Mouse (Mus musculus) spleen, adult 12 weeks (tissue): ENCODE data around the gene Kcnb1.
"Not testable (repeated sequence)": the region's sequence is repeated elsewhere in the genome, so short reads cannot be mapped to it uniquely, and the experiment has no call there.

Source experiments
- DNase-seq: peaks from one replicate; pipeline ENCODE4 v3.0.0; 2022; ENCODE audit warnings: low spot score

Gene Kcnb1

DNA sequence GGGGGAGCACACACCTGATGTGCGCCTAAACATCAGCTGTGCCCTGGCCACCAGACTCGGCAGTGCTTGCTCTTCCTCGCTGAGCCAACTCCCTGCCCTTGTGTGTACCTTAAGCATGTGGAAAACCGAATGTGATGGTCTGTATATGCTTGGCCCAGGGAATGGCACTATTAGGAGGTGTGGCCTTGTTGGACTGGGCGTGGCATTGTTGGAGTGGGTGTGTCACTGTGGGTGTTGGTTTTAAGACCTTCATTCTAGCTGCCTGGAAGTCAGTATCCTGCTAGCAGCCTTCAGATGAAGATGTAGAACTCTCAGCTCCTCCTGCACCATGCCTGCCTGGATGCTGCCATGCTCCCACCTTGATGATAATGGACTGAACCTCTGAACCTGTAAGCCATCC, 14.7 kb upstream of the Kcnb1 start:
- DNase-seq: not testable (repeated sequence)

DNA sequence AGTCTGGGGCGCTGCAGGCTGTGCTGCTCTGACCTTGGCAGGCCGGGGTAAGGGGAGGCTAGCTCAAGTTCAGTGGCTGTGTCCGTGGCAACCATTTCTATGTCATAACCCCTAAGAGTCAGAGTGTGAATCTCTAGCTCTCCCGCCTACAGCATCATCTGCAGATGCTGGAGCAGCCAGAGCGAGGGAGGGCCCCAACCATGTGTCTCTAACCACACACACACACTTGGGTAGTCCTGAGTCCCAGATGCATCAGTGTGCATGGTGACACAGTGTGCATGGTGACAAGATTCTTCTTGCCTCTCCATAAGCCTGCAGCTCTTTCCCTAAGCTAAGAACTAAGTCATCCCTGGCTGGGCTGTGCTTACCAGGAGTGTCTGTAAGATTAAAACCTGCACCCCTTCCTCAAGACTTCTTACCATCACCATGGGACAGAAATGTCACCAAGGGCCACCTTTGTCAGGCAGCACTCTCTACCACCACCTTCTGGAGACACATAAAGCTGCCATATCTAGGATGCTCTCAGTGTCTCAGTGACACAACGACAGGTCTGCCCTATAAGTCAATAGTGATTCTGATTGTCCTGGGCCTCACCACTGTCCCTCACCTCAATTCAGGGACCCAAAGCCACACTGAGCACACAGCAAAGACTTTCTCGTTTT, 13.7 kb upstream of the Kcnb1 start:
- DNase-seq: no peak

DNA sequence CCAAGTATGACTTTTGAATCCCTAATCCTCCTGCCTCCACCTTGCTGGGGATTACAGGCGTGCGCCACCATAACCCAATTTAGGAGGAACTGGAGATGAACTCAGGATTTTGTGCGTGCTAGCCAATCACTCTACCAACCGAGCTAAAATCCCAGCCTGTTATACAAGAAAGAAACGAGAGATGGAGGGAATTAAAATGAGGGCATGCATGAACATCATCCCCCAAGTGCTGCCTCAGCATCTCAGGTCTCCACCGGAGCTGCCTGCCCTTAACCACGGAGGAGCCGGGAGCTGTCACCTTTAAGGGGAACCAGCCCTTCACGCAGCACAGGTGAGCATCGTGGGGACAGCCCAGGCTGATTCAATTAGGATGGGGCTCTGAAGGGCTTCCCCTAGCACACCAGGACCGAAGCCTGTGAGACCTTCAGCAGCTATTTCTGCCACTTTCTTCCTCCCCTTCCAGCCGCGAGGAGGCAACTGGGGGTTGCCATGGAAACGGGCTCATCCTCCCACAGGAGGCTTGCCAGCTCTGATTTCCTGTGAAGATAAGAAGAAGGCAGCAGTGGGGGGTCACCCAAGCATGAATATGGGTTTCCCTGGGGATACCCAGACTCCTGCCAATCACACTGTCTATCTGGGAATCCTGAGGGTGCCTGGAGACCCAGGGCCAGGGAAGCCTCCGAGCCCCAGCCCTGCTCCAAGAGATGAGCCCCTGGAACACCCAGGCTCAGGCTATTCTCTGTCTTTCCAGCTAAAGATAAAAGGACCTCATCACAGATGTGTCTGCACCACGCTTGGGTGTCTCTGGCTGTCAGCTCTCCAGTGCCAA, 11.7 kb upstream of the Kcnb1 start:
- DNase-seq: no peak

DNA sequence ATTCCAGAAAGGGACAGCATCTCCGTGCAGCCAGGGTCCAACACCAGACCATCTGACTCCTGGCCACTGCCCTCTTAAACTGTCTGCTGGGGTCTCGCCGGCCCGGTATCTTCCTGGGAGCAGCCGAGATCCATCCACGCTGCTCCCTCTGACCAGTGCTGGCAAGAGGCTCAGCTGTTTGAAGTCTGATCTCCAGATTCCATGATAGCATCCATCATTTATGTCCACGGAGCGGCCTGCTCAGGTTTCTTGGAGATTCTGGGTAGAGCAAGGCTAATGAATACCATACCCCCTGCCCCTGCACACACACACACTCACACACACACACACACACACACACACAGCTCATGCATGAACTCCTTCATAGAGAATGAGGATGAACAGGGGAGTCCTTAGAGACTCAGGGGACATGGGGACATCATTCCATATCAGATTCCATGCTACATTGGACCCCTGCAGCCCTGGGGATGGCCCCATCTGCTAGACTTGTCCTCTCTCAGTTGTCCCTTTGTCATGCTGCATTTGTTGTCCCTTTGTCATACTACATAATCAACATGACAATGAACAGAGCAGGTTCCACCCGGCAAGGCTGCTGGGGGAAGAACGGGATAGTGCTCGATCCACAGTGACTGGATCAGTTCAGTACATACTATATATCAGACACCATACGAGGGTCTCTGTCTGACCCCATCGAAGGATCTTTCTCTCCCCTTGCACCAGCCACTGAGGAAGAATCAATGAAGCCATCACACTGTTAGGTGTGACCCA, 8.9 kb upstream of the Kcnb1 start:
- no peak for DNase-seq

DNA sequence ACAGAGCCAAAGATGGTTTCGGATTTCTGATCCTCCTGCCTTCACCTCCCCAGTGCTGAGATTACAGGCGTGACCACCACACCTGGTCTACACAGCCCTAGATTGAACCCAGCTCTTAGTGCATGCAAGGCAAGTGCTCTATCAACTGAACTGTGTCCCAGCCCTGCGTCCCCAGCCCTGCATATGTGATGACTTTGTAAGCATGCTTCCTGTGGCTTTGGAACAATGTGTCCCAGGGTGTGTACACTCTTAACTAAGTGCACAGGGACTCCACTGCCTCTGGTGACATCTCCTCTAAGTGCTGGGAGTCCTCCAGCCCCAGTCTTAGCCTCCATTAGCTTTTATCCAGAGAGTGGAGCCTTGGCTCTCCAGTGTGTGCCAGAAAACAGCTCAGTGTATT, 3.4 kb upstream of the Kcnb1 start:
- no peak for DNase-seq

DNA sequence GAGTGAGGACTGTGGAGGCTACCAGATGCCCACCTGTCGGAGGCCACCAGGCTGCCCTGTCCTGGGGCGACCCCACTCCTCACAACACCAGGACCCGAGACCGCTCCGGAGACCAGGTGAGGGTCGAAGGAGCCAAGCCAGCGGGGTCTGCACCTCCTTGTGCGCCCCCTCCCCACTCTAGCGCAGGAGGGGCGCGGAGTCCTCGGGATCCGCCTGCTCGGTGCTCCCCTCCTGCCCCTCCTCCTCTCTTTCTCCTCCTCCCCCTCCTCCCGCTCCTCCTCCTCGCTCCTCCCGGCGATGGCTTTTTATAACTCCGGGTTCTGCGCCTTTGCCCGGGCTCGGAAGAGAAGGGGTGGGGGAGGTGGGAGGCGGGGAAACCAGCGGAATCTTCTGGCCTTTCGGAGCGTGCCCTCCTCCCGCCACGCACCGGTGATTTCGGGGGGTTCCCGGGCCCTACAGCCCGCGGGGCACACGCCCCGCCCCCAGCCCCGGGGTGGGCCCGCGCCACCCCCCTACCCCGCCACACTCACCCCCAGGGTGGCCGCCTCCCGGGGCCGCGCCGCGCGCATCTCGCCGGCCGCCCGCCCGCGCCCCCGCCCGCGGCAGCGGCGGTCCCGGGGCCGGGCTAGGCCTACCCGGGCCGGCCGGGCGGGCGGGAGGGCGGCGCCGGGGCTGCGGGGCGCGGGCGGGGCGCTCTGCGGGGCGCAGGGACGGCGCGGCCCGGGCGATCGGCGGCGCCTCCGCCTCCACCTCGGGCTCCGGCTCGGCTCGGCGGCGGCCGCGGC, 472 bp downstream of the Kcnb1 start:
- no peak for DNase-seq

DNA sequence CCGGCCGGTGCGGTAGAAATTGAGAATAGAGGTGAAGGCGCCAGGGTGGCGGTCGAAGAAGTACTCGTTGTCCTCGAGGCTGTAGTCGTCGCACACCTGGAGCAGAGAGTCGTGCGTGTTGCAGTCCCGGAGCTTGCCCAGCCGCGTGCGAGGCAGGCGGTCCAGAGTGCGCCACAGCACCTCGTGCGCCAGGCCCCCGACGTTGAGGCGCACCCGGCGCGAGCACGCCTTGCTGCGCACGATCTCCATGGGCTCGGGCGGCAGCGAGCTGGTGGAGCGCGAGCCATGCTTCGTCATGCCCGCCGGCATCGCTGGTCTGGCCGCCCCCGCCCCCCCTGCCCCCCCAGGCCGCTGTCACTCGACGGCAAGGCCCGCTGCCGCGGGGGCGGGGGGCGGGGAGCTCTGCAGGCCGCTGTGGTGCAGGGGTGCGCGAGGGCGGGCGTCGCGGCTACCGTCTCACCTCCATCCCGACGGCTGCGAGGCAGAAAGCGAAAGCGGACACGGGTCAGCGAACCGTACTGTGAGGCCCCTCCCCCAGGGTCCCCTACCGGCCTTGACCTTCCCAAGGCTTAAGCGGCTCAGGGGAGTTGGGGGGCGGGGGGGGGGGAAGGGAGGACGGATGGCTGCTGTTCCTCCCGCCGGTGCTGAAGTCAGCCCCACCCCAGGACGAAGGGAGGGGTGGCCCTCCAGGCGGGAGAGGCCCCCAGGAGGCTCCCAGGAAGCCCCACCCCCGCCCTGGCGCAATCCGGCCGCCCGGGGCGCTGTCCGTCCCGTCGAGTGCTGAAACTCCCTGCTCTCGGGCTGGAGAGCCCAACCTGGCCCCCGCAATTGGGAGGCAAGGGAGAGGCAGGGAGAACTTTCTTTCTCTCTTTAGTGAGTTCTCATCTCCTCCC, 1.4 kb downstream of the Kcnb1 start:
- peak; percentile 42 for DNase-seq

DNA sequence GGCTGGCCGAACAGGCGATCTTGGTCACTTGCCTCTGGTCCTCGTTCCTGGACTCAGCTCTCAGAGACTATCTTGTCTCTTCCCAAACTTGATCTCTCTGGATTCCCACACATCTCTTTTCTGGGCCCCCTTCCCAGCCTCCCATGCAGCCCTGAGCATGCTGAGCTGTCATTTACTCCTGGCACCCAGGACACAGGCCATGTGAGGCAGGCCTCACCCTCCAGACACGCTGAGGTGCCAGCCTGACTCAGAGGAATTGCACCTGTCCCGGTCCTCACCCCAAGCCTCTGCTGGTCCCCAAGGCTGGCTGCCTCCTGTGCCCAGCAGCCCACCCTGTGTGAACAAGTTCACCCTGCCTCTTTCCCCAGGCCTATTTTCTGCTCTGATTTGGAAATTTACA, 2.8 kb downstream of the Kcnb1 start:
- DNase-seq: no peak

DNA sequence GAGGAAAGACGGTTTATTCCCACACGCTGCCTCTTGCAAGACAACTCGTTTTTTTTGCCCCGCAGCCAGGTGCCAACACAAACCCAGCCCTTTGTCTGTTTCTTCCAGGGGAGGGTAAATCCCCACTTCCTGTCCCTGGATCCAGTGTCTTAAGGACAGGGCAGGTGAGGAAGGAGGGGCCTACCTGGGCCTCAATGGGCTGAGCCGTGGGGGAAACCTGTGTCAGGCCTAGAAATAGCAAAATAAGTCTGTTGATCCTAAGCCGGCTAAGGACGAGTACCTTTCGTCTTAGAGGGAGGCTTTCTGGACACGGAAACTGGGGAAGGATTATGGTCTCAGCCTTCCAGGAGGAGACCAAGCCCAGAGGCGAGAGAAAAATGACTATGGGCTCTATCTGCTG, 3.4 kb downstream of the Kcnb1 start:
- no peak for DNase-seq

DNA sequence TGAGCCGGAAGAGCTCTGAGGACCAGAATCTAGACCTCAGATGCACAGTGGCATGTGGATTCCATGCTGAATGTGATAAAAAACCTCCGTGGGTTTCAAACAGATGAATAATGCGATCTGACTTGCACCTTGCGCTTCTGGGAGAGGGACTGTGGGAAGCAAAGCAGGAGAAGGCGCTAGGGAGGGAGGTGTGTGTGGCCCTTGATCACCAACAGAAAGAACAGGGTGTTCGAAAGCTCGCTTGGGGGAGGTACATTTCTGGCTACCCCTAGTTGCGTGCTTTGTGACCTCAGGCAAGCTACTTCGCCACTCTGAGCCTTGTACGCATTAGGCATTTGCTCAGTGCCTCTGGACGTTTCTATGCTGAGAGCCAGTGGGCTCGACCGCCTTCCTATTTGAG, 4.0 kb downstream of the Kcnb1 start:
- no peak for DNase-seq

DNA sequence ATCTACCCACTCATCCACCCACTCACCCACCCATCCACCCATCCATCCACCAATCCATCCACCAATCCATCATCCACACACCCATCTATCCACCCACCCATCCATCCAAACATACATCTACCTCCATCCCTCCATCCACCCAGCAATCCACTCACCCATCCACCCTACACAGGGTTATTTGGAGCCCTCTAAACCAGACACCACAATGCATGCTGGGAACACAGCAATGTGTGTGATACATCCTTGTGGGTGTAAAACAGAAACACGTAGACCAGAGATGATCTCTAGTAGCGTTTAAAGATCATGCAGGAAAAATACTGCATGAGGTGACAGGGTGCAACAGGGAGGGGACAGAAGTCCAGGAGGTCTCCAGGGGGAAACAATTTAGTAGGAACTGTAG, 4.5 kb downstream of the Kcnb1 start:
- DNase-seq: no peak

DNA sequence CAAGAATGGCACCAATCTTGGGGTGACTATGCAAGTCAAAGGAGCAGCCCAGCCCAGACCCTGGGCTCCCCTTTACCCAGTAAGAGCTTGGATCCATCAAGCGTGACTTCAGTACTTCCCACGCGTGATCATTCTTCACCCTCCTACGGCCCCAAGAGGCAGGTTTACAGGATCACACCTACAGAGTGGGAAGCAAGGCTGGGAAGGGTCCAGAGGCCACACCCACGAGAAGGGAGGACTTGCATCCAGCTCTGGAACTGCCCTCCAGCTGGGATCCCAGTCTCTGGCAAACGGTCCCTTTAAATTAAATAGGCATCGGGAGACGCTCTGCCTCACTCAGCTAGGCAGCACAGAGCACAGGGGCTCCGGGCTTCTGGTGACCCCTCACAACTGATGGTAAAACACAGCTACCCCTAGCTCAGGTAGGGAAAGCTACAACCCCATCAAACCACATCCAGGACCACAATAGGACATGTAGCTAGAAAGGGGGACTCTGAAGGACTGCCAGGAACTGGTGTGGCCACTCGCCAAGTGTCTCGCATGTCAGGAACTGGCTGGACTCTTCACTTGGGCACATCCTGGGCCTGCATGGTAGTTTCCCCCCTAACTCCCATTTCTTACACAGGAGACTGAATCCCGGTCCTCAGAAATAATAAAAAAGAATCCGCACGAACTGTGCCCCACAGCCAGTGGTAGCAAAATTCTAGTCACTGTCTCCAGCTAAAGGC, 8.1 kb downstream of the Kcnb1 start:
- no peak for DNase-seq

DNA sequence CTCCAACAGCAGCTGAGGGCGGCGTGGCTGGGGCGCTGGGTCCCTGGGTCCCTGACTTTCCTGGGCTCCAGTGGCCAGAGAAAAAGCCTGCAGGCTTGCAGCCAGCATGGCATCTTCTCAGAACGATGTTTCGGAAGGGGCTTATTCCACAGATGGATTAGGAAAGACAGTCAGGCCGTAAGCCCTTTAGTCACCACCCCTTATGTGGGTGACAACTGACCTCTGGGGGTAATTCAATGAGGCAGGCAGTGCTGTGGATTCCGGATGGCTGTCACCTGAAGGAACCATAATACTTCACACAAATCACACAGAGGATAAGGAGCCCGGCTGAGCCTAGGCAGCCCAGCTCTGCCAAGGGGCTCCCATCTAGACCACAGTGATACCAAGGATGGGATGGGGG, 8.9 kb downstream of the Kcnb1 start:
- DNase-seq: no peak

DNA sequence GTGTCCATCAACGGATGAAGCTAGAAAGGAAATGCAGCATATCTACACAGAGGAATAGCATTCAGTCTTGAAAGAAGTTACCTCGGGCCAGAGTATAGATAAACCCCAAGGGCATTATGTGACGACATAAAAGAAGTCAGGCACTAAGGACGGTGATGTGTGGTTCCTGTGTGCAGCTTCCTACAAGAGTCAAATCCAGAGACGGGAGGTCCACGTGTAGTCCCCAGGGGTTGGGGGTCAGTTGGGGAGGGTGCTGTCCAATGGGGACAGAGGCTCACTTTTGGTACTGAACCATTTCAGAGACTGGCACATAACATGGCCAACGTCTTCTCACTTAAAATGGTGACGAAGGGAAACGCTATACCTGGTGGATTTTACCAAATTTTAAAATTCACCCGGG, 10.7 kb downstream of the Kcnb1 start:
- DNase-seq: no peak

DNA sequence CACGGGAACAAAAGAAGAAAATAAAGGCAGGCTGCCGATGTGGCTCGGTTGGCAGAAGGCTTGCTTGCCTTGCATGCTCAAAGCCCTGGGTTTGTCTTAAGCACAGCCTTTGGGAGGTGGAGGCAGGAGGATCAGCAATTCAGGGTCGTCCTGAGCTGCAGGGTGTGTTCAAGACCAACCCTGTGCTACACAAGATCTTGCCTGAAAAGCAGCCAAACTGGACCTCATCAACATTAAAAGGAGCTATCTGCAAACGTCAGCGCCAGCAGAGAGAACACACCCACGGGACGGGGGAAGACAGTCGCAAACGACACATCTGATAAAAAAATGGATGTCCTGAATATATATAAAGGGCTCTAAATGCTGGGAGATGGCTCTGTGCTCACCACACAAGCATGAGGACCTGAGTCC, 12.7 kb downstream of the Kcnb1 start:
- no peak for DNase-seq

DNA sequence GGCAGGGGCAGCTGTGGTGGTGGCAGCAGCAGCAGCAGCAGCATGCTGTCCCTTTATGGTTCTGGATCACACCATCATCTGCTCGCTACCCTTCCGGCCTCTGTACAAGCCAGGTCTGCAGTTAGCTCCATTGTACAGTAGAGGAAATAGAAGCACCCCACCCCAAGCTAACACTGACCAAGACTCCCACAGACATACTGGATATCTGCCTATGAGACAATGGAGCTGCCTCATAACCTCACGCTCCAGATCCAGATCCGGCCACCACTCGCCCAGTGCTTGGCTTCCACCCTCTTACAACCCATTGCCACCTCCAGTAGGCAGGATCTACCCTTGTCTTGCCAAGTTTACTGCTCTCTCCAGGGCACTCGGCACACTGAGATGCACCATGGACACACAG, 14.7 kb downstream of the Kcnb1 start:
- DNase-seq: no peak

DNA sequence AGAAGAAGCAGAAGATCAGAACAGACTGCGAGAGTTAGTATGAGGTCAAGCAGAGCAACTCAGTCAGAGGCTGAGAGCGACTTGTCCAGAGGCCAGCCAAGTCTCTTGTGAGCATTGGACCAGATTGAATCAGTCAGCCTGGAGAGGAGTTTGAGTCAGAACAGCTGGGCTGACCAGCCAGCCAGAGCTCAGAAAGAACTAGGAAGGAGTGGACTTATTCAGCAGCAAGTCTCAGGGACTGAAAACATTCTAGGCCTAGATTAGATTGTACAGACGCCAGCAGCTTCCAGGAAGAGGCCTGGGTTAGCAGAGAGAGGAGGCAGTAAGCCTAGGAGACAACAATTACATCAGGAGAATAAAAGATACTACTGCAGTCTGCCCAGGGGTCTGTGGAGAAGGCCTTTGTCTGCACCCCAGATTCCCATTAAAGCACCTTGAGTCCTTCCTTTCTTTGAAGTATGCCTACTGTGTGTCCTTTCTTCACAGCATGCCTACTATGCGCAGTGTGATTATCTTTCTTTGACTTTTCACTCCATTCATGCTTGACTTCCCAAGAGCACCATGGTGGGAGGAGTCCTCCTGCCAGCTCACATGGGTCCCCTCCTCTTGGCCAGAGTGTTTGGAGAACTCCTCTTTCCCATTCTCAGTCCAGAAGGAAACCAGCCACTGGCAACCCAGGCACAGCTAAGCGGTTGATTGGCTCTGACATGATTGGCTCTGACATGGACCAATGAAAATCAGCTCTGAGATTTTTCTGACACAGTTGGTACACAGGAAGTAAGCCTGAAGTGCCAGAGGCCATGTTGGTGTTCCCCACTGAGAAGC, 16.7 kb downstream of the Kcnb1 start:
- no peak for DNase-seq

DNA sequence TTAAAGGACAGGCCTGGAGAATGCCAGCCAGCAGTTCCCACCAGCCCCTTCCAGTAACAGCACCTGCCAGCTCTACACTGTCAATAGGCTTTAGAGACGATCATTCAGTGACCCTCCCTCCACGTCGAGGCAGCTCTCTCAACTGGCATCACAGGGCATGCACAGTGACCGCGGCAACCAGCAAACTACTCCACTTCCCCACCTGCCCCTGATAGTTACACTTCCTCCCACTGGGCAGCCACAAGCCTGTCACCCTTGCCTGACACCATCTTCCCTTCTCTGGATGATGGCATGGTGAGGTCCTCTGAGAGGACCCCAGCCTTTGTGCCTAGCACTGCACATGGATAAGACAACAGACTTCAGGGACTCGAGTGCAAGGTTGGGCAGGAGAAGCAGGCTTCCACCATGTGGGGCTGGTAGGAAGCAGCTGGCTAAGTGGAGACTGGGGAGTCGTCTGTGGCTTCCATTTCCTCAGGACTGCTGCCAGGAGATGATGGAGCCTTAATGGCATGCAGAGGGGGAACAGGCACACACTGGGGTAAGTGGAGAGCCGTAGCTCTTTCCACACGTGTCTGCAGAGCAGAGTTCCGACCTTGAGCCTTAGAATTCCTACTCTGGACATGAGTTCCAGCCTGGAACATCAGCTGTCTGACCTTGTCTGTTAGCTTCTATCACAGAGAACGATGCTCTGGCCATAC, 22.3 kb downstream of the Kcnb1 start:
- DNase-seq: no peak

DNA sequence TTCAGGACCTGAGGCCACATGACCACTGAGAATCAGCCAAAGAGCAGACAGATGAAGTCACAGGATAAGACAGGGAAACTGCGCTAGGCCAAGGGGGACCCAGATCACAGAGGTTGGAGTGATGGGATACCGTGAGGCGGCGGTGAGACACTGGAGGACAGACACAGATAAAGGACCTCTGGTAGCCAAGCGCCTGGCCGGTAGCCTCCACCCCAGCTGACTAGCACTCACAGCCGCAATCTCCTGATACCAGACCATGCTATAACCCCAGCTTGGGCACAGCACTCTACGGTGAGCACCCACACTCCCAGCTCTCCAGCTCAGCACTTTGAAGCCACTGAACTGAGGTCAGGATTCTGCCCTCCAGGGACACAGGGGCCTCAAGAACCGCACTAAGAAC, 26.4 kb downstream of the Kcnb1 start:
- no peak for DNase-seq
